Mouse (Mus musculus) mouse embryonic stem cell (cell line): Measurements from ENCODE around the gene Capza2.

Source experiments
- in situ Hi-C, 2 experiments: fragments of 300-500 bp; cut with MboI; formaldehyde crosslinking; loops; 1 replicate in 1 of 2; 3 replicates in 1 of 2; pipeline ENCODE4 v1.14.3; 2019 to 2020; ENCODE audit warnings: low sequenced_read_pairs in 2 of 2, low pct_unique_long_range_greater_than_20kb in 1 of 2, mixed read lengths in 1 of 2; ENCODE audit not compliant: unreplicated experiment in 1 of 2

The Capza2 gene

GRCm38 (mm10) chr6:17636764-17637170, 733 bp downstream of the Capza2 start:
- in situ Hi-C loops = no loop called here

GRCm38 (mm10) chr6:17637205-17638203, 1.5 kb downstream of the Capza2 start:
- in situ Hi-C loops = no loop called here

DNA sequence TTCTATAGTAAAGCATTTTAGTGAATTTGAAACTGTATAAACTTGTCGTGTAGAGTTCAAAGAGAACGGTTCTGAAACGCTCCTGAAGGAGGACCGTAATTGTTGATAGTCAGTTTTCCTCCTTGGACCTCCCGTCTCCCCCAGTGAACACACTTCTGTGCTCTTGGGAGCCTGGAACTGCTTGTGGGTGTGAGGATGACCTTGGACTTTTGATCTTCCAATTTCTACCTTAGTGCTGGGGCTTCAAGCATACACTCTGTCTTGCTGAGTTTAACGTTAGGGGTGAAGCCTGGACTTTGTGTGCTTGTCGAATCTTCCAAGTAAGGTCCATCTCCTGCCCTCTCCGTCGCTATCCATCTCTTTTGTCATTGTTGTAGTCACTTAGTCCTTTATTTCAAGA, 4.0 kb downstream of the Capza2 start:
- in situ Hi-C loops = no loop called here

GRCm38 (mm10) chr6:17642739-17643138, 6.7 kb downstream of the Capza2 start:
- in situ Hi-C loops = no loop called here

DNA sequence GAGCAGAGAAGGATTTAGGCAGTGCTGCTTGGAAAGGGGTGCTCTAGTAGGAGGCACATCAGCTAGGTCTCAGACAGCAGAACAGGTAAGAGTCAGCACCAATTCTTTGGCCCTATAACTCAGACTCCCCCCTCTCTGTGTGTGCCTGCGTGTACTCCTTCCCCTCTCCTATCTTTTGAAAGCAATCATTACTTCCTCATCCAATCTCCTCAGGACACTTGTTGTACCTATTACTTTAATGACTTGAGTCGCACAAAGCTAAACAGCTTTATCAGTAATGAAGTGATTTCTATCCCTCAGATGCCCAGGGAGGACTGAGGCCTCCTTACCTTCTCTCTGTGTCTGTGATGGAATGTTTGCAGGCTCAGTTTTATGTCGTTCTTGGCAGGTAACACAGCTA, 10.1 kb downstream of the Capza2 start:
- in situ Hi-C loops = no loop called here

- in situ Hi-C loops = no loop called here
Observed at GRCm38 (mm10) chr6:17652132-17652531, 16.1 kb downstream of the Capza2 start.

GRCm38 (mm10) chr6:17655080-17655479, 19.0 kb downstream of the Capza2 start:
- in situ Hi-C loops = no loop called here

- in situ Hi-C loops = no loop called here
Observed at GRCm38 (mm10) chr6:17657308-17657707, 21.3 kb downstream of the Capza2 start.

DNA sequence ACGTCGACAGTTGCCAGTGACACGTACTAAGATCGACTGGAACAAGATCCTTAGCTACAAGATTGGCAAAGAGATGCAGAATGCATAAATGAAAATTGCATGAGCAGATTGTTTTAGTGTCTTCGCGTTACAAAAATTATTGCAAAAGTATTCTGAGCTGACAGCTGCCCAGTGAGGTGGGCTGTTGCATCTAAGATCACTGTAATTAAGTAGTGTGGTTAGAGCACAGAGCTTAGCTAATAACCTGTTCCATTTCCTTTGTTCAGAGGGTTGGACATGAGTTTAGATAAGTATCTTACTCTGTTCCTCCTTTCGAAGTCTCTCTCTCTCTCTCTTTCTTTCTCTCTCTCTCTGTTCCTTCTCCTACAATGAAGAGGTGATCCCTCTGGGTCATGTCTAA, 29.3 kb downstream of the Capza2 start:
- in situ Hi-C loops = no loop called here

DNA sequence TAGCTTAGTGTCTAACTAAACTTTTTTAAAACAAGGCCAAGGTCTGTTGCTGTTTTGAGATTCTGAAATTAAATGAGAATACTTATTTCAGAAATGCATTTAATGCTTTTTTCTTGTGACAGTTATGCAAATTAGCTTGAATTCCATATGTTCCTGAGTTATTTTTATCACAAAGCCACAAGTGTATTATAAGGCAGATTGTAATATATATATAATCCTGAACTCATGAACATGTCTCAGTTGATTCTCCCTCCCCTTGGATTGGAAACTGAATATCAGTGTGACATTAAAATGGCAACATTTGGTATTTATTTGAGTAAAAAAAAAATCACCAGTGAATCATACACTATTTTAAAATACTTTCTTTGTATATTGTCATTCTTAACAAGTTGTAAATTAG, 30.0 kb downstream of the Capza2 start:
- in situ Hi-C loops = no loop called here

- in situ Hi-C loops = no loop called here
Observed at GRCm38 (mm10) chr6:17667813-17668212, 31.8 kb downstream of the Capza2 start.

DNA sequence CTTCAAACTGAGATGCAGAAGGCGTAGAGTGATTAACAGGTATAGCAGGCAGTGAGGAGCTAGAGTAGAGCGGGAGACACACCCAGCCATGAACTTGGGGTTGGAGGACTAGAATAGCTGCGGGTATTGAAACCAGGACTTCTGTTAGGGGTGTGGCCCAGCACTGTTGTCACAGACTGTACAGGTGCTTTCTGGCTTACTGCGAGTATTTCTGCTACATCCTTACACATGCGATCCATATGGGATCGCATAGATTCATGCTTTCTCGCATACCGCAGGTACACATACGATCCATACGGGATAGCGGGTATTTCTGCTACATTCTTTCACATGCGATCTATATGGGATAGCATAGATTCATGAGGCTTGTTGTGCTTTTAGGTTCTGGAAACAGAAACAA, 32.3 kb downstream of the Capza2 start:
- in situ Hi-C loops = no loop called here

DNA sequence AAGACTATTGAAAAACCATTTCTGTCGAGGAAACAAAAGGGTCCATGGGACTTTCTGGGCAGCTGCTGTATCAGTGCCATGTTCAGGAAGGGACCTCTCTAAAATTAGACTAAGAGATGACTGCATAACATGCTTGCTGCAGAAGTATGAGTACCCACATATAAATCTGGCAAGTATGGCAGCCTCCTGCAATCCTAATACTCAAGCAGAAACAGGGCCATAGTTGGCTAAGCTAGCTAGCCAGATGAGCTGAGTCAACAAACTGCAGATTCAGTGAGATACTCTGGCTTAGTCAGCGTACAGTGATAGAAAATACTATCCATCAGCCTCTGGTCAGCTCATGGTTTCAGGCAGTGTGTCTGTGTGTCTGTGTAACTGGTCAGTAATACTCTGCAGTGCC, 33.8 kb downstream of the Capza2 start:
- in situ Hi-C loops = loop anchor here in 1 of 2 experiments (10.0 kb wide), 1 partner anchor 165 kb away; no protein-coding TSS in a partner anchor

- in situ Hi-C loops = loop anchor here in 1 of 2 experiments (10.0 kb wide), 1 partner anchor 160 kb away; no protein-coding TSS in a partner anchor
Observed at GRCm38 (mm10) chr6:17675019-17675756, 39.2 kb downstream of the Capza2 start.

- in situ Hi-C loops = loop anchor here in 1 of 2 experiments (10.0 kb wide), 1 partner anchor 158 kb away; no protein-coding TSS in a partner anchor
Observed at GRCm38 (mm10) chr6:17677008-17677407, 41.0 kb downstream of the Capza2 start.

DNA sequence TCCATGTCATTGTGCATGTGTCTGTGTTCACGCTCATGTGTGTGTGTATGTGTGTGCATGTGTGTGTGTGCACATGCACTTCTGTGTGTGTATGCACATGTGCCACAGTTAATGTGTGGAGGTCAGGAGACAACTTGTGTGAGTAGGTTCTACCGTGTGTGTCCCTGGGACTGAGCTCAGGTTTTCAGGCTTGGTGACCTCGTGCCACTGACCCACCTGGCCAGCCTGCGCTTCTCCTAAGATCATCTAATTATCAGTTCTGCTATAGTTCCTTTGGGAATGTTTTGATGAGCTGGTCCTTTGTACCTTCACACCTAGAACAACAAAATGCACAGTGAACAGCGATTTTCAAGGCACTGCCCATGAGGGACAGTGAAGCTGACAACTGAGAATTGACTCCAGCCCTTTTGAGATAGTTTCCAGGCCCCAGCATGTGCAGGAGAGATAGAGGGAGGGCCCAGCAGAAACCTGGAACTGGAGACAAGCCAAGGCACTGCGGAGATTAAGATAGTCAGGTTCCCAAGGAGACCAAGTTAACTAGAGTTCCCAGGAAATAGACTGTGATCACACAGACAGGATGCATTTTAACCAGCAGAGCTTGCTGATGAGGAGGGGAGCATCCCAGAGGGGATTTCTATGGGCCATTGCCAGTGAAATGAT, 44.4 kb downstream of the Capza2 start:
- in situ Hi-C loops = no loop called here

- in situ Hi-C loops = no loop called here
Observed at GRCm38 (mm10) chr6:17681810-17682209, 45.8 kb downstream of the Capza2 start.

DNA sequence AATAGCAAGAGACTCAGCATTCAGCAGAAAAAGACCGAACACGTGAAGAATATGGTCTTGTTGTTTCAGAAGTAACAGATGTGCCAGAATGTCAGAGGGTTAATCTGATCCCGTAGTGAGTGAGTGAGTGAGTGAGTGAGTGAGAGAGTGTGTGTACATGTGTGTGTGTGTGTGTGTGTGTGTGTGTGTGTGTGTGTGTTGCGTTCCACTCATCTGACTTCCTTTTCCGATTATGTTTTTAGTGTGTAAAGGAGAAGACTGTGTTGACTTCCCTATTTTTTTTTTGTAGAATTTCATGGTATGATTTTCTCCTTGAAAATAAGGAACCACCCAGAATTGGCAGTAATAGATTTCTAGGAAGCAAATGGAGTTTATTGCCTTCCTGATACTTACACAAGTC, 52.6 kb downstream of the Capza2 start:
- in situ Hi-C loops = no loop called here

DNA sequence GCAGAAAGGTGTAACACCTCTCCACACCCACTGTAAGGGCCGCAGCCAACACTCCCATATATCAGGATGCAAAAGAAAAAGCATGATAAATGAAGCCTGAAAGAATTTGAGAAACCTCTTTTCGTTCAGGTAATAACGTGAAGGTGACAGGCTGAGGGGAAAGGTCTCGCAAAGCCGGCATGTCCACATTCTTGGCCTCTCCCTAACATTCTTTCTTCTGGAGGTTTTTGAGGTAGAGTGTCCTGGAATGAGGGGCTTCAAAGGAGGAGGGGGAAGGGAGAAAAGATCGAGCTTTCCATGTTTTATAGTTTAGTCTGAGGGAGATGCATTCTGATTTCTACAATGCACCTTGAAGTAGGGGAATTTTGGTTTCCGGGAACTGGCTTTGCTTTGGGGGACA, 56.6 kb downstream of the Capza2 start, which contains the start of gene St7:
Gene St7, plus strand, starts transcription at position 287 of the 400 bp plus-strand sequence.
- in situ Hi-C loops = loop anchor here in 1 of 2 experiments (10.0 kb wide), 1 partner anchor 152 kb away; no protein-coding TSS in a partner anchor
